Mouse (Mus musculus) midbrain, embryonic 14.5 days (tissue): ENCODE data around the gene Ly9. TPM values are rescaled to one million over a fixed set of nuclear protein-coding genes. Genes with fewer than 3 reads are reported as not detected.

Experiments used
- ATAC-seq: fragments of 200-750 bp; cut with Nextera tagmentation; 2 replicates; pipeline ENCODE4 v1.8.0; 2017; ENCODE audit warnings: moderate number of reproducible peaks, moderate library complexity; ENCODE audit not compliant: low FRiP score, low TSS enrichment
- DNase-seq: peaks from one replicate; pipeline ENCODE4 v3.0.0-alpha.2; 2015
- H3K27ac ChIP-seq: fragments of 300-500 bp; sonication (generic); replicated peaks from 2 replicates; pipeline ENCODE4 v1.5.1; 2014; ENCODE audit warnings: mild to moderate bottlenecking, low read depth, low read length, moderate library complexity
- H3K27me3 ChIP-seq: fragments of 300-500 bp; sonication (generic); 2 replicates; pipeline ENCODE4 v1.6.1; 2014; ENCODE audit warnings: low read length, control low read depth, mixed read lengths; ENCODE audit not compliant: control insufficient read depth, insufficient read depth
- H3K36me3 ChIP-seq: fragments of 300-500 bp; sonication (generic); 2 replicates; pipeline ENCODE4 v1.6.1; 2014; ENCODE audit warnings: low read length, control low read depth; ENCODE audit not compliant: control insufficient read depth, insufficient read depth
- H3K4me1 ChIP-seq: fragments of 300-500 bp; sonication (generic); 2 replicates; pipeline ENCODE4 v1.6.1; 2014; ENCODE audit warnings: mild to moderate bottlenecking, antibody characterized with exemption, low read length, control low read depth; ENCODE audit not compliant: control insufficient read depth, insufficient read depth
- H3K4me2 ChIP-seq: fragments of 300-500 bp; sonication (generic); 2 replicates; pipeline ENCODE4 v1.6.1; 2014; ENCODE audit warnings: mild to moderate bottlenecking, low read length, moderate library complexity
- H3K4me3 ChIP-seq: fragments of 300-500 bp; sonication (generic); replicated peaks from 2 replicates; pipeline ENCODE4 v1.5.1; 2014; ENCODE audit warnings: low read depth, low read length
- H3K9ac ChIP-seq: fragments of 300-500 bp; sonication (generic); replicated peaks from 2 replicates; pipeline ENCODE4 v1.6.1; 2014; ENCODE audit warnings: mild to moderate bottlenecking, low read length, moderate library complexity
- H3K9me3 ChIP-seq: fragments of 300-500 bp; sonication (generic); 2 replicates; pipeline ENCODE4 v1.6.1; 2016; ENCODE audit warnings: low read length, control low read depth, mixed read lengths; ENCODE audit not compliant: control insufficient read depth
- WGBS: fragments of 180-500 bp; shearing (Covaris S2); extraction: QIAGEN DNeasy Blood & Tissue Kit; methylation state at CpG from one replicate; pipeline ENCODE4 v1.1.7; 2014; 5-methylcytosine and 5-hydroxymethylcytosine counted together
- polyA plus RNA-seq: library from polyadenylated mRNA; unstranded; fragments of >200 nt; fragmentation: Nextera tagmentation; extraction: Ambion mirVana; gene quantifications from 2 replicates; pipeline ENCODE4 v1.2.1, GENCODE M21; 2014

The Ly9 gene
- polyA plus RNA-seq, 1 experiment from 2014 or later: not detected

- Histone ChIP-seq H3K27me3 (no peaks in the 10 kb centered on the region), H3K4me3 (no peak overlapping the region), H3K4me1 (no peaks in the 10 kb centered on the region), H3K27ac (no peak overlapping the region), H3K4me2 (no peak overlapping the region), H3K36me3 (no peaks in the 10 kb centered on the region), H3K9ac (no peak overlapping the region), H3K9me3 (no peaks in the 10 kb centered on the region)
- ATAC-seq (no peak), DNase-seq (no peak)
- 57% methylated on average over 6 of the region's 6 CpGs for WGBS
Observed at GRCm38 (mm10) chr1:171635696-171636095, 28.5 kb upstream of the Ly9 start.

- ATAC-seq: no peak
- H3K4me3 ChIP-seq: no peak overlapping the region
- no peaks in the 10 kb centered on the region for H3K9me3 ChIP-seq
- 75% methylated on average over 2 of the region's 2 CpGs for WGBS
- no peak overlapping the region for H3K4me2 ChIP-seq
- no peaks in the 10 kb centered on the region for H3K27me3 ChIP-seq
- no peaks in the 10 kb centered on the region for H3K4me1 ChIP-seq
- no peak overlapping the region for H3K27ac ChIP-seq
- DNase-seq: no peak
- no peaks in the 10 kb centered on the region for H3K36me3 ChIP-seq
- no peak overlapping the region for H3K9ac ChIP-seq
Observed at GRCm38 (mm10) chr1:171631447-171631846, 24.2 kb upstream of the Ly9 start.

- peak; percentile 29 for DNase-seq
- ATAC-seq: no peak
- WGBS: 73% methylated on average over 4 of the region's 4 CpGs
Observed at GRCm38 (mm10) chr1:171630912-171631311, 23.7 kb upstream of the Ly9 start.

GRCm38 (mm10) chr1:171630041-171630440 lies 22.8 kb upstream of the Ly9 start:
- 87% methylated on average over 7 of the region's 7 CpGs for WGBS
- ATAC-seq (no peak), DNase-seq (no peak)
- Histone ChIP-seq H3K4me3 (no peak overlapping the region), H3K27me3 (no peaks in the 10 kb centered on the region), H3K27ac (no peak overlapping the region), H3K9me3 (no peaks in the 10 kb centered on the region), H3K9ac (no peak overlapping the region), H3K4me1 (no peaks in the 10 kb centered on the region), H3K36me3 (no peaks in the 10 kb centered on the region), H3K4me2 (no peak overlapping the region)

More at GRCm38 (mm10) chr1:171630912-171631311, 23.7 kb upstream of the Ly9 start:
- no peak overlapping the region for H3K9ac ChIP-seq
- no peaks in the 10 kb centered on the region for H3K36me3 ChIP-seq
- no peaks in the 10 kb centered on the region for H3K27me3 ChIP-seq
- no peak overlapping the region for H3K4me3 ChIP-seq
- H3K27ac ChIP-seq: no peak overlapping the region
- no peak overlapping the region for H3K4me2 ChIP-seq
- no peaks in the 10 kb centered on the region for H3K4me1 ChIP-seq
- H3K9me3 ChIP-seq: no peaks in the 10 kb centered on the region

GRCm38 (mm10) chr1:171629168-171629567 lies 22.0 kb upstream of the Ly9 start:
- H3K9me3 ChIP-seq: no peaks in the 10 kb centered on the region
- no peak for ATAC-seq
- H3K4me1 ChIP-seq: no peaks in the 10 kb centered on the region
- no peak overlapping the region for H3K9ac ChIP-seq
- no peaks in the 10 kb centered on the region for H3K36me3 ChIP-seq
- no peak overlapping the region for H3K4me3 ChIP-seq
- no peaks in the 10 kb centered on the region for H3K27me3 ChIP-seq
- H3K4me2 ChIP-seq: no peak overlapping the region
- DNase-seq: no peak
- WGBS: 91% methylated on average over 6 of the region's 6 CpGs
- H3K27ac ChIP-seq: no peak overlapping the region

GRCm38 (mm10) chr1:171627801-171628200 lies 20.6 kb upstream of the Ly9 start:
- Histone ChIP-seq H3K4me1 (no peaks in the 10 kb centered on the region), H3K27me3 (no peaks in the 10 kb centered on the region), H3K36me3 (no peaks in the 10 kb centered on the region), H3K4me2 (no peak overlapping the region), H3K4me3 (no peak overlapping the region), H3K27ac (no peak overlapping the region), H3K9ac (no peak overlapping the region), H3K9me3 (no peaks in the 10 kb centered on the region)
- 83% methylated on average over 3 of the region's 3 CpGs for WGBS
- no peak for ATAC-seq
- no peak for DNase-seq

GRCm38 (mm10) chr1:171620091-171620490 lies 12.9 kb upstream of the Ly9 start:
- Histone ChIP-seq H3K4me1 (no peaks in the 10 kb centered on the region), H3K4me3 (no peak overlapping the region), H3K27me3 (no peaks in the 10 kb centered on the region), H3K9ac (no peak overlapping the region), H3K9me3 (no peaks in the 10 kb centered on the region), H3K36me3 (no peaks in the 10 kb centered on the region), H3K4me2 (no peak overlapping the region), H3K27ac (no peak overlapping the region)
- WGBS: 93% methylated on average over 6 of the region's 6 CpGs
- DNase-seq: no peak
- no peak for ATAC-seq

- H3K4me1 ChIP-seq: no peaks in the 10 kb centered on the region
- no peaks in the 10 kb centered on the region for H3K36me3 ChIP-seq
- H3K4me3 ChIP-seq: no peak overlapping the region
- no peak for ATAC-seq
- DNase-seq: no peak
- whole genome bisulfite sequencing: 93% methylated on average over 3 of the region's 3 CpGs
- no peaks in the 10 kb centered on the region for H3K27me3 ChIP-seq
- H3K4me2 ChIP-seq: no peak overlapping the region
- no peaks in the 10 kb centered on the region for H3K9me3 ChIP-seq
- no peak overlapping the region for H3K27ac ChIP-seq
- no peak overlapping the region for H3K9ac ChIP-seq
Observed at GRCm38 (mm10) chr1:171619645-171620044, 12.4 kb upstream of the Ly9 start.

GRCm38 (mm10) chr1:171619001-171619400 lies 11.8 kb upstream of the Ly9 start:
- DNase-seq (no peak), ATAC-seq (no peak)
- Histone ChIP-seq H3K4me3 (no peak overlapping the region), H3K9ac (no peak overlapping the region), H3K4me2 (no peak overlapping the region), H3K9me3 (no peaks in the 10 kb centered on the region), H3K4me1 (no peaks in the 10 kb centered on the region), H3K27ac (no peak overlapping the region), H3K36me3 (no peaks in the 10 kb centered on the region), H3K27me3 (no peaks in the 10 kb centered on the region)
- 86% methylated on average over 8 of the region's 8 CpGs for WGBS
